Mouse (Mus musculus): ENCODE results near the gene Vapb. TPM values are rescaled to one million over a fixed set of nuclear protein-coding genes. Genes with fewer than 3 reads are reported as not detected.

Gene Vapb
- total and polyA plus RNA-seq, 2 experiments from 2014 or later = 11.2 to 25.8 TPM

- Histone ChIP-seq H3K9me3 (replicated peaks; ENCODE audit: control insufficient read depth, low read length) (no peaks in the 10 kb centered on the region), H3K27ac (ENCODE audit: low read depth) (no peak overlapping the region), H3K27me3 (ENCODE audit: control insufficient read depth, insufficient read depth, low read length) (no peaks in the 10 kb centered on the region), H3K4me2 (ENCODE audit: low read depth, low read length) (no peak overlapping the region), H3K4me1 (ENCODE audit: control insufficient read depth, insufficient read depth) (peaks cover 8% of the 10 kb centered on the region; the same call in 1 of the 2 replicates), H3K9ac (replicated peaks; ENCODE audit: low read depth, low read length) (no peak overlapping the region), H3K36me3 (replicated peaks; ENCODE audit: control insufficient read depth, insufficient read depth, low read length) (no peaks in the 10 kb centered on the region), H3K4me3 (ENCODE audit: low read depth, low read length) (no peak overlapping the region)
- no peak for ATAC-seq (ENCODE audit: insufficient read depth, low read depth)
- no peak for TF ChIP-seq EP300 (IDR thresholded peaks at IDR 0.05; ENCODE audit: low read depth)
- no peak for DNase-seq (ENCODE audit: low spot score)
- WGBS = 76% methylated on average over 2 of the region's 2 CpGs
Observed at GRCm38 (mm10) chr2:173748961-173749659, 11.8 kb downstream of the Vapb start.

DNA sequence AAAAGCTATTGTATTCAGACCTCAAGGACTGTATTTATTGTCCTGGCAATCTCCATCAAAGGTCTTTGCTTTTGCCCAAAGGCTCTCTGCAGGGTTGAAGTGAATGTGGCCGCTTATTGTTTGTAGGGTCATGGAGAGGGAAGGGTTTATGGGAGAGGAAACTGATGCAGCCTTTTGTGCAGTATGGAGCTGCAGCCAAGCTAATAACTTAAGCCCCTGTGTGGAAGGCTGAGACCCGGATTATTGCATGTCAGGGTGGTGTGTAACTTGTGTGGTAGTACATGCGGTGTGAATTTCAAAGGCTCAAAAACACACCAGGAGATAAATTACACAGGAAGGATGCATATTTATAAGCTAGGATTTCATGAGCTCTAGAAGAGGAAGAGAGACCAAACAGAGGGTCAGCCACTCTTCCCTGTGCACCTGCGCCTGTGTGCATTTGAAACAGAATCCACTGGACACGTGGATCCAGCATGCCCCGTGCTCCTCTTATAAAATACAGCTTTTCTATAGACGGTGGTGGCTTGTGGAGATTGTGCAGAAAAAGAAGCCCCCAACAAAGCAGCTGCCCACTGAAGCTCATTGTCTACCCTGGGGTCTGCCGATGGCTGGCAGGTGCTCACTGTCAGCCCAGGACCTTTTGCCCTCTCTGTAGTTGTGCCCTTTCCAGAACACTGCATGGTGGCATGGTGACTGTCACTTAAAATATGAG is 18.3 kb downstream of the Vapb start:
- Histone ChIP-seq H3K4me1 (ENCODE audit: control insufficient read depth, insufficient read depth) (no peaks in the 10 kb centered on the region), H3K4me2 (ENCODE audit: low read depth, low read length) (no peak overlapping the region), H3K4me3 (ENCODE audit: low read depth, low read length) (no peak overlapping the region), H3K36me3 (replicated peaks; ENCODE audit: control insufficient read depth, insufficient read depth, low read length) (no peaks in the 10 kb centered on the region; the same call in 1 of the 2 replicates), H3K27me3 (ENCODE audit: control insufficient read depth, insufficient read depth, low read length) (no peaks in the 10 kb centered on the region), H3K9me3 (replicated peaks; ENCODE audit: control insufficient read depth, low read length) (no peaks in the 10 kb centered on the region), H3K27ac (ENCODE audit: low read depth) (no peak overlapping the region; the same call in 1 of the 2 replicates), H3K9ac (replicated peaks; ENCODE audit: low read depth, low read length) (no peak overlapping the region)
- TF ChIP-seq CTCF (IDR thresholded peaks at IDR 0.05; ENCODE audit: low read depth) (no peak), EP300 (IDR thresholded peaks at IDR 0.05; ENCODE audit: low read depth) (no peak)
- DNase-seq (ENCODE audit: low spot score) (no peak), ATAC-seq (ENCODE audit: insufficient read depth, low read depth) (no peak)
- 75% methylated on average over 8 of the region's 8 CpGs for WGBS

- TF ChIP-seq EP300 (IDR thresholded peaks at IDR 0.05; ENCODE audit: low read depth) = no peak
- no peak for TF ChIP-seq CTCF (IDR thresholded peaks at IDR 0.05; ENCODE audit: low read depth)
- Histone ChIP-seq H3K9me3 (replicated peaks; ENCODE audit: control insufficient read depth, low read length) (no peaks in the 10 kb centered on the region), H3K36me3 (replicated peaks; ENCODE audit: control insufficient read depth, insufficient read depth, low read length) (no peaks in the 10 kb centered on the region; the same call in 1 of the 2 replicates), H3K4me2 (ENCODE audit: low read depth, low read length) (no peak overlapping the region), H3K4me1 (ENCODE audit: control insufficient read depth, insufficient read depth) (no peaks in the 10 kb centered on the region), H3K27me3 (ENCODE audit: control insufficient read depth, insufficient read depth, low read length) (no peaks in the 10 kb centered on the region), H3K4me3 (ENCODE audit: low read depth, low read length) (no peak overlapping the region), H3K27ac (ENCODE audit: low read depth) (no peak overlapping the region), H3K9ac (replicated peaks; ENCODE audit: low read depth, low read length) (no peak overlapping the region)
- ATAC-seq (ENCODE audit: insufficient read depth, low read depth) = no peak
- WGBS = 81% methylated on average over 8 of the region's 8 CpGs
- no peak for DNase-seq (ENCODE audit: low spot score)
Observed at GRCm38 (mm10) chr2:173757624-173758155, 20.4 kb downstream of the Vapb start.

DNA sequence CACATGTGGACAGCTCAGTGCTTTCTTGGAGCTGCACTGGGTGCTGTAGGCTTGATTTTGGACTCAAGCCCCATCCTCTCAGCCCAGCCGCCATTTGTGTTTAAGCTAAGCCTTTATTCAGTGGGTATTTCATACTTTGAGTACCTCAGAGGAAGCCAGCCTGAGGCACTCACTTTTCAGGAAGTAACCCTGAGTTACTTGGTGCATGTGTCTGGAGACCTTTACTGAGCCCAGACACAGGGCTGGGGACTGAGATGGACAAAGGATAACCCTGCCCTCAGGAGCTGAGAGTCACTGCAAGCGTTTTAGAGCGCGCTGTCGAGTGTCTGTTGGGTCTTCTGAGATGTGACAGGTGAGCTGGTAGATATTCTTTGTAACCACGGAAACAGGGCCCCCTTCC is 23.3 kb downstream of the Vapb start:
- H3K36me3 ChIP-seq (replicated peaks; ENCODE audit: control insufficient read depth, insufficient read depth, low read length) = peaks cover 4% of the 10 kb centered on the region
- no peaks in the 10 kb centered on the region for H3K27me3 ChIP-seq (ENCODE audit: control insufficient read depth, insufficient read depth, low read length)
- no peaks in the 10 kb centered on the region for H3K4me1 ChIP-seq (ENCODE audit: control insufficient read depth, insufficient read depth)
- no peak for TF ChIP-seq CTCF (IDR thresholded peaks at IDR 0.05; ENCODE audit: low read depth)
- TF ChIP-seq EP300 (IDR thresholded peaks at IDR 0.05; ENCODE audit: low read depth) = no peak
- no peak overlapping the region for H3K4me3 ChIP-seq (ENCODE audit: low read depth, low read length)
- H3K9me3 ChIP-seq (replicated peaks; ENCODE audit: control insufficient read depth, low read length) = no peaks in the 10 kb centered on the region
- 87% methylated on average over 6 of the region's 6 CpGs for whole genome bisulfite sequencing
- ATAC-seq (ENCODE audit: insufficient read depth, low read depth) (no peak), DNase-seq (ENCODE audit: low spot score) (no peak)
- no peak overlapping the region for H3K4me2 ChIP-seq (ENCODE audit: low read depth, low read length)
- H3K9ac ChIP-seq (replicated peaks; ENCODE audit: low read depth, low read length) = no peak overlapping the region
- H3K27ac ChIP-seq (ENCODE audit: low read depth) = no peak overlapping the region

- ATAC-seq (ENCODE audit: insufficient read depth, low read depth) (no peak), DNase-seq (ENCODE audit: low spot score) (no peak)
- Histone ChIP-seq H3K9ac (replicated peaks; ENCODE audit: low read depth, low read length) (no peak overlapping the region), H3K36me3 (replicated peaks; ENCODE audit: control insufficient read depth, insufficient read depth, low read length) (peaks cover 4% of the 10 kb centered on the region; the same call in 1 of the 2 replicates), H3K27ac (ENCODE audit: low read depth) (no peak overlapping the region), H3K9me3 (replicated peaks; ENCODE audit: control insufficient read depth, low read length) (no peaks in the 10 kb centered on the region), H3K4me3 (ENCODE audit: low read depth, low read length) (no peak overlapping the region), H3K4me2 (ENCODE audit: low read depth, low read length) (no peak overlapping the region), H3K4me1 (ENCODE audit: control insufficient read depth, insufficient read depth) (0 out of 2 replicates have a peak, but pooled peaks cover 3% of the 10 kb centered on the region), H3K27me3 (ENCODE audit: control insufficient read depth, insufficient read depth, low read length) (no peaks in the 10 kb centered on the region)
- no peak for TF ChIP-seq CTCF (IDR thresholded peaks at IDR 0.05; ENCODE audit: low read depth)
- no peak for TF ChIP-seq EP300 (IDR thresholded peaks at IDR 0.05; ENCODE audit: low read depth)
- WGBS = 38% methylated on average over 3 of the region's 3 CpGs
Observed at GRCm38 (mm10) chr2:173764629-173765028, 27.3 kb downstream of the Vapb start.
